Mouse (Mus musculus) liver, adult 2 months (tissue): ENCODE data around the gene Spock2. TPM values are rescaled to one million over a fixed set of nuclear protein-coding genes. Genes with fewer than 3 reads are reported as not detected.

Source experiments
- DNase-seq: peaks from one replicate; pipeline ENCODE4 v3.0.0-alpha.2; 2011; ENCODE audit warnings: low read depth, low spot score; ENCODE audit errors: extremely low read depth
- H3K27ac ChIP-seq: fragments of 200-500 bp; replicated peaks from 2 replicates; pipeline ENCODE4 v1.5.1; 2012; ENCODE audit warnings: low read depth, mild to moderate bottlenecking, control low read depth, inconsistent platforms, low read length; ENCODE audit not compliant: insufficient read depth
- H3K27me3 ChIP-seq: fragments of 200-500 bp; 2 replicates; pipeline ENCODE4 v1.6.1; 2012; ENCODE audit warnings: mild to moderate bottlenecking, moderate library complexity, low read length, inconsistent platforms; ENCODE audit not compliant: control insufficient read depth, insufficient read depth
- H3K36me3 ChIP-seq: fragments of 200-500 bp; 2 replicates; pipeline ENCODE4 v1.6.1; 2012; ENCODE audit warnings: low read length, inconsistent platforms; ENCODE audit not compliant: control insufficient read depth, insufficient read depth
- H3K4me1 ChIP-seq: fragments of 200-500 bp; 2 replicates; pipeline ENCODE4 v1.6.1; 2011; ENCODE audit warnings: low read length; ENCODE audit not compliant: control insufficient read depth, insufficient read depth
- H3K4me3 ChIP-seq: fragments of 200-500 bp; 2 replicates; pipeline ENCODE4 v1.5.1; 2011; ENCODE audit warnings: low read depth, mild to moderate bottlenecking, control low read depth, low read length, moderate library complexity; ENCODE audit not compliant: insufficient read depth
- H3K79me2 ChIP-seq: fragments of 200-500 bp; 2 replicates; pipeline ENCODE4 v1.6.1; 2012; ENCODE audit warnings: inconsistent platforms, mild to moderate bottlenecking, low read length, moderate library complexity; ENCODE audit not compliant: control insufficient read depth, insufficient read depth
- H3K9ac ChIP-seq: fragments of 200-500 bp; 2 replicates; pipeline ENCODE4 v1.6.1; 2012; ENCODE audit warnings: low read depth, mild to moderate bottlenecking, control low read depth, inconsistent platforms, low read length
- CTCF ChIP-seq: fragments of 200-500 bp; IDR thresholded peaks from 2 replicates; pipeline ENCODE4 v1.5.1; 2011; ENCODE audit warnings: low read depth, low read length, control low read depth
- POLR2A ChIP-seq: fragments of 200-500 bp; IDR thresholded peaks from 2 replicates; pipeline ENCODE4 v1.6.1; 2011; ENCODE audit warnings: low read length, control low read depth; ENCODE audit not compliant: insufficient read depth; ENCODE audit errors: extremely low read depth
- WGBS: fragments of 180-500 bp; shearing (Covaris S2); methylation state at CpG from one replicate; pipeline ENCODE4 v1.1.7; 2018; 5-methylcytosine and 5-hydroxymethylcytosine counted together
- polyA plus RNA-seq: library from polyadenylated mRNA; depleted of rRNA; stranded (reverse); fragments of >200 nt; gene quantifications from 2 replicates; pipeline ENCODE4 v1.2.3, GENCODE M21; 2012
- total RNA-seq: library from RNA; depleted of rRNA; stranded (reverse); fragments of >200 nt; gene quantifications from 2 replicates; pipeline ENCODE4 v1.2.3, GENCODE M21; 2014

Gene Spock2
- total and polyA plus RNA-seq, 2 experiments, result 0.18 to 0.34 TPM

DNA sequence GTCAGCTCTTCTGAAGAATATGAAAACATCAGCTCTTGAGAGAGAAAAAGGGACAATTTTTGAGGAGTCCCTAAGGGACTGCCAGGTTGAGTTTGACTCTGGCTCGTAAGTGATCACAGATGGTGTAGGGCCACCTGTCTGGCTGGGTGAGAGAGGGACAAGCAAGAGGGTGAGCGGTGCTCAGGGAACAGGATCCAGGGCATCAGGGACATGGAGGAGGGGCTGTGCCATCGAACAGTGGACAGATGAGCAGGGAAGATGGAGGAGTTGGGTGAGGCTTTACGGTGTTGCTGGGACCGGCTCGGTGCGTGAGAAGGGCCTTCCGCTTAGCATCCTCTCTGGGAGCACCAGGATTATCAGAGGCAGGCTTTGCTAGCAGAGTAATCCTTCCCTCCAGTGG is 3.3 kb downstream of the Spock2 start:
- no peaks in the 10 kb centered on the region for H3K36me3 ChIP-seq
- H3K27me3 ChIP-seq, result peaks cover 19% of the 10 kb centered on the region
- H3K27ac ChIP-seq, result no peak overlapping the region
- H3K4me1 ChIP-seq, result no peaks in the 10 kb centered on the region
- H3K9ac ChIP-seq, result no peak overlapping the region
- no peak overlapping the region for H3K4me3 ChIP-seq
- 93% methylated on average over 8 of the region's 8 CpGs for WGBS
- no peak for TF ChIP-seq CTCF
- TF ChIP-seq POLR2A, result no peak
- no peaks in the 10 kb centered on the region for H3K79me2 ChIP-seq
- no peak for DNase-seq

DNA sequence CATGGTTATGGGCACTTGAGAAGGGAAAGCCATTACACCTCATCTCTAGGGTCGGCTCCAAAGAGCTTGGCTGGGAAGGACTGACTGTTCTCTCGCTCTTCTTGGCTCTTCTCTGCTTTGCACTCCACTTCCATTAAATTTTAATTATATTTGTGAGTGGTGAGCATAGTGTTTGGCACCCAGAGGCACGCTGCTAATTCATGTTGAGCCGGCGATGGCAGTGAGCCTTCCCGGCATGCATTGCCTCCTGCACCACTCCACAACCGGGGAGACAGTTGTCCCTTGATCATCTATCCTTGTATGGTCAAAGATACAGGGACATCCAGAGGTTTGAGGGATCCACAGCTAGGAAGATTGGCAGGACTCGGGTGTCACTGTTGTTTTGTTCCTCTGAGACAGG is 4.0 kb downstream of the Spock2 start:
- DNase-seq, result no peak
- H3K27me3 ChIP-seq, result peaks cover 19% of the 10 kb centered on the region
- 80% methylated on average over 8 of the region's 8 CpGs for WGBS
- TF ChIP-seq POLR2A, result no peak
- no peak for TF ChIP-seq CTCF
- H3K4me1 ChIP-seq, result no peaks in the 10 kb centered on the region
- no peak overlapping the region for H3K27ac ChIP-seq
- no peaks in the 10 kb centered on the region for H3K79me2 ChIP-seq
- H3K36me3 ChIP-seq, result no peaks in the 10 kb centered on the region
- no peak overlapping the region for H3K9ac ChIP-seq
- no peak overlapping the region for H3K4me3 ChIP-seq

DNA sequence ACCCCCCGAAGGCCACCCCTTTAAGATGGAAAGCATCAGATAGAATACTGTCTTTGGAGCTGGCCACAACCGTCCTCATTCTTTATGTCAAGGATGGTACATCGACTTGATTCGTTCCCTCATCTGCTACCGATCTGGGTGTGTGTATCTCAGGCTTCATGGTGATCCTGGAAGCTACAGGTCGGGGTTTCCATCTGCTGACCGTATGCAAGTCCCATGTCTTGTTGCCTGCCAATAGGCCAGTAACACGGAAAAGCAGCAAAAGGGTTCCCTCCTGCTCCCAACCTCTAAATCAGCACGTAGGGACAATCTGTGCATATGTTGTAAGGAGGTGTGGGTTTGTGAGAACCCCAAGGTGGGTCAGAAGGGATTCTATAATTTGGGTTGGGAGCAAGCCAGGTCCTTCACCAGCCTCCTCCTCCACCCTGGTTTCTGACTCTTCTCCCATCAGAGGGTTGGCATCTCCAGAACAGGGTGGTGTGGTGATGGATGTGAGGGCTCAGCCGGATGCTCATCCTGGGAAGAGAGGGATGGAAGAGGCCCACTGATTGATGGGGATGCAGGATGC is 5.0 kb downstream of the Spock2 start:
- TF ChIP-seq POLR2A (no peak), CTCF (no peak)
- H3K4me3 ChIP-seq, result no peak overlapping the region
- H3K27ac ChIP-seq, result no peak overlapping the region
- no peak for DNase-seq
- H3K79me2 ChIP-seq, result no peaks in the 10 kb centered on the region
- no peaks in the 10 kb centered on the region for H3K36me3 ChIP-seq
- H3K4me1 ChIP-seq, result no peaks in the 10 kb centered on the region
- WGBS, result 84% methylated on average over 10 of the region's 10 CpGs
- no peak overlapping the region for H3K9ac ChIP-seq
- peaks cover 19% of the 10 kb centered on the region for H3K27me3 ChIP-seq

DNA sequence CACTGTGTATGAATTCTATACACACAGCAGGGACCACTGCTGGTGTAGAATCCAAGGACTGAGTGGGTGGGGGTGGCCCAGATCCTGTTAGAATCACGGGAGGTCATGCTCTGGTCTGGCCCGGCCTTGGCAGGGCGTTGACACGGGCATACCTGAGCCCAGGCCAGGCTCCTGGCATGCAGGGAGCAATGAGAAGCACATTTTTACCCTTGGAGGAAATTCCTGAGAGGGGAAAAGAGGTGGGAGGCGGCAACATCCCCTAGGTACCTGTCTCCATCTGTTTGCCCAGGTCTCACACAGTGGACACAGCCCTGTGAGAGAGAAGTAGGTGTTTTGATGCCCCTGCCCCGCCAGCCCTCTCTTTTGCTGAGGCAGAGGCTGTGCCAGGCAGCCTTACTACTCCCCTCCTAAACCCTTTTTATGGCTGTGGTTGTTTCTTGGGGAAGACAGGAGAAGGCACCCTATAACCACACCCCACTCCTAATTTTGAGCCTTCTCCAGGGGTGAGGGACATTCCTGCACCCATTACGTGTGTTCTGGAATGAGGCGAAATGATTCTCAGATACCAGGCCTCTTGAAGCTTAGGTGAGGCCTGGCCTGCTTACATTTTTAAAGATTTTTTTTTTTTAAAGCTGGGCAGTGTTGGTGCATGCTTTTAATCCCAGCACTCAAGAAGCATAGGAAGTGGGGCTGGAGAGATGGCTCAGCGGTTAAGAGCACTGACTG is 8.1 kb downstream of the Spock2 start:
- 84% methylated on average over 9 of the region's 9 CpGs for WGBS
- no peak overlapping the region for H3K27ac ChIP-seq
- H3K36me3 ChIP-seq, result no peaks in the 10 kb centered on the region
- no peaks in the 10 kb centered on the region for H3K4me1 ChIP-seq
- TF ChIP-seq POLR2A (no peak), CTCF (no peak)
- DNase-seq, result no peak
- no peak overlapping the region for H3K9ac ChIP-seq
- H3K4me3 ChIP-seq, result no peak overlapping the region
- H3K27me3 ChIP-seq, result no peaks in the 10 kb centered on the region
- H3K79me2 ChIP-seq, result no peaks in the 10 kb centered on the region

DNA sequence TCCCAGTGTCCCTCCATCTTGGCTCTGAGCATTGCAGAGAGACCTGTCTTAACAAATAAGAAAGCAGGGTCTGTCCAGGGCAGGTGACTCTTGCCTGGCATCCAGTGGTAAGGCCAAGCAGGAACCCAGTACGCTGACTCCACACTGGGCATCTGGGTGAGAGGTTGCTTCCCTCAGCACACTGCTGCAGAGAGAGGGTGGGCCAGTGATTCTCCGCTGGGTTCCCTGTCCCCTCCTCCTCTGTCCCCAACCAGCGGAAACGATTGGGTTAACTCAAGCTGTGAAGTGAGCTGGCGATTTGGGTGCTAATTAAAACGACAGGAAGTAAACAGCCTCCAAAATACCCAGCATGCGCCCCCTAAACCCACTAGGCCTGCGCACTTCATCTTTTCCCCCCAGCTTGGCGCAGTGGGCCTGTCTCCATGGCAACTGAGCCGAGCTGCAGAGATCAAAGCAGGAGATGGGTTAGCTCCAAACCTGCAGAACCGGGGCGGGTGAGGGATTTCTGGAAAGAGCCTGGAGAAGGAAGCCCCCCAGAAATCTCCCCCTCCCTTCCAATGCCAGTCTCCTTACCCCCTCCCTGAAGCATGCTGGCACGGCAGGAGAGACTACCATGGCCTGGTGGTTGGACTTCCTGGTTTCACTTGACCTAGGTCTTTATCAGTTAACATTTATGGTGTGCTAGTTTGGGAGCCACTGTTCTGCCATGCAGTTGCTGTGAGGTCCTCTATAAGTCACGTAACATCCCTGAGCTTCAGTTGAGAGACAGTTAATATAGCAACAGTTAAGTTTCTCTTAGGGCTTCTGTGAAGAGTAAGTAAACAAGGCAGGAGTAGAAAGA is 9.5 kb downstream of the Spock2 start:
- Histone ChIP-seq H3K79me2 (no peaks in the 10 kb centered on the region), H3K4me1 (no peaks in the 10 kb centered on the region), H3K27me3 (no peaks in the 10 kb centered on the region), H3K9ac (no peak overlapping the region), H3K27ac (no peak overlapping the region), H3K36me3 (no peaks in the 10 kb centered on the region), H3K4me3 (no peak overlapping the region)
- no peak for DNase-seq
- WGBS, result 20% methylated on average over 14 of the region's 14 CpGs
- no peak for TF ChIP-seq POLR2A
- no peak for TF ChIP-seq CTCF
